Mouse (Mus musculus) testis, adult 2 months (tissue): Measurements from ENCODE around the gene Gm45623.

ENCODE experiments used
- CTCF ChIP-seq: fragments of 200-500 bp; IDR thresholded peaks from 2 replicates; pipeline ENCODE4 v1.5.1; 2012; ENCODE audit warnings: low read depth, mild to moderate bottlenecking, inconsistent platforms, low read length, moderate library complexity; ENCODE audit not compliant: control insufficient read depth, insufficient read depth, insufficient replicate concordance
- POLR2A ChIP-seq: fragments of 200-500 bp; IDR thresholded peaks from 2 replicates; pipeline ENCODE4 v1.6.1; 2012; ENCODE audit warnings: low read depth, mild to moderate bottlenecking, inconsistent platforms, low read length, moderate library complexity; ENCODE audit not compliant: control insufficient read depth

DNA sequence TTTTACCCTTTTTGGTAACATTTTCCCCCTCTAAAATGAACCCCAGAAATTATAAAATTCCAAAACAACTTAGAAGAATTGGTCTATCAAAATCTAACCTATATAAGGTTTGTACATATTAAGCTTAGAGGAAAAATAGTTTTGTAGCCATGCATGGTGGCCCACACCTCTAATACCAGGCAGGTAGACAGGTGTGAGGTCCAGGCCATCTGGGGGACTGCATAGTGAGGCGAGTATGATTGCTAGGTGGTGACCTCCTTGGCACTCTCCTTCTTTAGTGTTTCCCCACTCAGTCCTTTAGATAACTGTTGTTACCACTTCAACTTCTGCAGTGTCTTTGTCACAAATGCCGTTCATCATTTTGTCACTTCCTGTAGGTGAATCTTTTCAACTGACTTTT, 49.0 kb downstream of the Gm45623 start:
- TF ChIP-seq POLR2A (no peak), CTCF (no peak)
